Comparison of ENCODE assay signal across 13 mouse cellular contexts in genomic region chr17:12668478-12669362, GRCm38 (mm10). TPM values are rescaled to one million over a fixed set of nuclear protein-coding genes. Genes with fewer than 3 reads are reported as not detected.
A peak's percentile ranks its signal among the peaks of the same experiment; 100 is the strongest.
DNase-seq lines count a peak whose midpoint lies in the region; ATAC-seq and TF ChIP-seq lines count a peak whose summit lies in the region.
"Had no signal": no experiment of that assay in that cellular context is flagged by ENCODE, and none has a peak within 500 bp of the region (broad histone marks: within the 10 kb centered on the region; RNA-seq: fewer than 3 reads in every experiment).

No protein-coding gene starts in this region.

- H3K4me2 ChIP-seq in heart, embryonic 12.5 days: 0 out of 2 replicates have a peak overlapping the region, but pooled peaks have one; percentile 13
- no peak overlapping the region for H3K4me2 ChIP-seq in midbrain, embryonic 13.5 days (replicated peaks)
- H3K4me2 ChIP-seq in midbrain, postnatal 0 days (ENCODE audit: low read depth, low read length, poor library complexity, severe bottlenecking): no peak overlapping the region
- H3K4me2 ChIP-seq in liver, embryonic 15.5 days: no peak overlapping the region
- H3K4me2 ChIP-seq in forebrain, embryonic 11.5 days (ENCODE audit: low read depth, low read length, severe bottlenecking): no peak overlapping the region
- H3K4me2 ChIP-seq: midbrain, embryonic 12.5 days had no signal

- 8% methylated on average over 7 of the region's 7 CpGs for WGBS in heart, embryonic 12.5 days
- WGBS in midbrain, embryonic 13.5 days: 56% methylated on average over 7 of the region's 7 CpGs
- WGBS in midbrain, postnatal 0 days: 61% methylated on average over 7 of the region's 7 CpGs
- 12% methylated on average over 7 of the region's 7 CpGs for whole genome bisulfite sequencing in liver, embryonic 15.5 days (ENCODE audit: insufficient replicate concordance)
- 59% methylated on average over 7 of the region's 7 CpGs for WGBS in forebrain, embryonic 11.5 days

- DNase-seq in heart, adult 9 months (ENCODE audit: low spot score in 2 of 2): no peak
- no peak for DNase-seq in midbrain, postnatal 0 days (ENCODE audit: low spot score)
- DNase-seq in forebrain, embryonic 11.5 days (ENCODE audit: low spot score): no peak
- DNase-seq in left cerebral cortex, adult 18-20 months (ENCODE audit: low spot score in 2 of 2): no peak
- no peak for DNase-seq in left cerebral cortex, postnatal 25 days (ENCODE audit: low spot score in 2 of 2)
- DNase-seq: cerebellum, adult 18-20 months had no signal

- H3K4me3 ChIP-seq in heart, embryonic 12.5 days: no peak overlapping the region
- H3K4me3 ChIP-seq in midbrain, embryonic 13.5 days (replicated peaks): no peak overlapping the region
- H3K4me3 ChIP-seq in midbrain, postnatal 0 days (ENCODE audit: low read depth, low read length): no peak overlapping the region
- H3K4me3 ChIP-seq in liver, embryonic 15.5 days (replicated peaks): no peak overlapping the region
- H3K4me3 ChIP-seq in forebrain, embryonic 11.5 days (ENCODE audit: low read depth, low read length): no peak overlapping the region
- H3K4me3 ChIP-seq: forebrain, embryonic 10.5 days; midbrain, embryonic 12.5 days had no signal

- no peaks in the 10 kb centered on the region for H3K36me3 ChIP-seq in heart, embryonic 12.5 days
- H3K36me3 ChIP-seq in midbrain, embryonic 13.5 days: no peaks in the 10 kb centered on the region
- no peaks in the 10 kb centered on the region for H3K36me3 ChIP-seq in midbrain, postnatal 0 days (ENCODE audit: insufficient read depth, low read length)
- no peaks in the 10 kb centered on the region for H3K36me3 ChIP-seq in liver, embryonic 15.5 days (replicated peaks)
- H3K36me3 ChIP-seq in forebrain, embryonic 11.5 days (ENCODE audit: control insufficient read depth, insufficient read depth, low read length): no peaks in the 10 kb centered on the region
- H3K36me3 ChIP-seq: forebrain, embryonic 10.5 days; midbrain, embryonic 12.5 days had no signal

- peak overlapping the region; percentile 88 for H3K27ac ChIP-seq in heart, embryonic 12.5 days (ENCODE audit: poor library complexity, severe bottlenecking)
- peak overlapping the region; percentile 19; the same call in 1 of the 2 replicates for H3K27ac ChIP-seq in midbrain, embryonic 13.5 days
- H3K27ac ChIP-seq in midbrain, postnatal 0 days (ENCODE audit: low read depth, low read length): no peak overlapping the region
- peak overlapping the region; percentile 48; the same call in 1 of the 2 replicates for H3K27ac ChIP-seq in liver, embryonic 15.5 days (replicated peaks)
- H3K27ac ChIP-seq in forebrain, embryonic 11.5 days (ENCODE audit: low read depth, low read length): no peak overlapping the region
- H3K27ac ChIP-seq: midbrain, embryonic 12.5 days had no signal

- peak; percentile 87 for ATAC-seq in heart, embryonic 12.5 days (ENCODE audit: insufficient number of reproducible peaks, low FRiP score)
- no peak for ATAC-seq in midbrain, embryonic 13.5 days
- ATAC-seq in midbrain, postnatal 0 days (ENCODE audit: low FRiP score): no peak
- peak; percentile 76 for ATAC-seq in liver, embryonic 15.5 days (ENCODE audit: insufficient read depth)
- no peak for ATAC-seq in forebrain, embryonic 11.5 days (replicated peaks; ENCODE audit: low FRiP score)

- intact Hi-C loops in left cerebral cortex, postnatal 25 days (cut with DNase I): no loop called here

- TF ChIP-seq CTCF in midbrain, postnatal 0 days (IDR thresholded peaks at IDR 0.05): no peak

- no peaks in the 10 kb centered on the region for H3K27me3 ChIP-seq in heart, embryonic 12.5 days (replicated peaks)
- H3K27me3 ChIP-seq in midbrain, embryonic 13.5 days: no peaks in the 10 kb centered on the region
- no peaks in the 10 kb centered on the region for H3K27me3 ChIP-seq in midbrain, postnatal 0 days (ENCODE audit: insufficient read depth, low read length)
- H3K27me3 ChIP-seq in liver, embryonic 15.5 days: peaks cover 4% of the 10 kb centered on the region; the same call in 1 of the 2 replicates
- H3K27me3 ChIP-seq in forebrain, embryonic 11.5 days (ENCODE audit: control insufficient read depth, insufficient read depth, low read length): no peaks in the 10 kb centered on the region
- H3K27me3 ChIP-seq: midbrain, embryonic 12.5 days had no signal

- no peaks in the 10 kb centered on the region for H3K9me3 ChIP-seq in heart, embryonic 12.5 days (replicated peaks)
- no peaks in the 10 kb centered on the region for H3K9me3 ChIP-seq in midbrain, embryonic 13.5 days
- no peaks in the 10 kb centered on the region for H3K9me3 ChIP-seq in midbrain, postnatal 0 days (ENCODE audit: low read length)
- no peaks in the 10 kb centered on the region for H3K9me3 ChIP-seq in liver, embryonic 15.5 days (replicated peaks)
- H3K9me3 ChIP-seq in forebrain, embryonic 11.5 days (ENCODE audit: control insufficient read depth, low read length): no peaks in the 10 kb centered on the region
- H3K9me3 ChIP-seq: forebrain, embryonic 10.5 days; midbrain, embryonic 12.5 days had no signal

- no peak overlapping the region for H3K9ac ChIP-seq in heart, embryonic 12.5 days
- H3K9ac ChIP-seq in midbrain, embryonic 13.5 days (replicated peaks): no peak overlapping the region
- no peak overlapping the region for H3K9ac ChIP-seq in midbrain, postnatal 0 days (replicated peaks; ENCODE audit: low read length, poor library complexity, severe bottlenecking)
- H3K9ac ChIP-seq in liver, embryonic 15.5 days: no peak overlapping the region
- H3K9ac ChIP-seq in forebrain, embryonic 11.5 days (ENCODE audit: low read length): no peak overlapping the region
- H3K9ac ChIP-seq: midbrain, embryonic 12.5 days had no signal

- H3K4me1 ChIP-seq in heart, embryonic 12.5 days (replicated peaks): peaks cover 43% of the 10 kb centered on the region
- no peaks in the 10 kb centered on the region for H3K4me1 ChIP-seq in midbrain, embryonic 13.5 days (replicated peaks)
- H3K4me1 ChIP-seq in midbrain, postnatal 0 days (ENCODE audit: insufficient read depth, low read length): no peaks in the 10 kb centered on the region
- peaks cover 28% of the 10 kb centered on the region for H3K4me1 ChIP-seq in liver, embryonic 15.5 days (replicated peaks)
- no peaks in the 10 kb centered on the region for H3K4me1 ChIP-seq in forebrain, embryonic 11.5 days (replicated peaks; ENCODE audit: control insufficient read depth, insufficient read depth, low read length)
- H3K4me1 ChIP-seq: midbrain, embryonic 12.5 days had no signal

RNA-seq across cellular contexts. Expression of gene Slc22a1, which starts 6.9 kb away (rescaled TPM):
- polyA plus RNA-seq in heart, embryonic 12.5 days (2016; fragmentation: Nextera tagmentation; extraction: Ambion mirVana): 4.0 and 4.7 TPM in 2 replicates
- not detected in 2 replicates for polyA plus RNA-seq in midbrain, embryonic 13.5 days (2015; fragmentation: Nextera tagmentation; extraction: Ambion mirVana)
- total RNA-seq in midbrain, postnatal 0 days (2014; rRNA removed): not detected in 2 replicates
- polyA plus RNA-seq in midbrain, postnatal 0 days (2015; fragmentation: Nextera tagmentation; extraction: Ambion mirVana): not detected in 2 replicates
- polyA plus RNA-seq in liver, embryonic 15.5 days (2015; fragmentation: Nextera tagmentation; extraction: Ambion mirVana): 0.05 TPM in 1 of 2 replicates, not detected in the other
- not detected in 2 replicates for polyA plus RNA-seq in forebrain, embryonic 11.5 days (2014; fragmentation: Nextera tagmentation; extraction: Ambion mirVana)
- 1 to 10 TPM in 1 of 2 experiments, not detected in 1; 1.2 TPM for total RNA-seq in left cerebral cortex, adult 18-20 months (2021)
- total RNA-seq in left cerebral cortex, postnatal 25 days (2021): 1 to 10 TPM in 1 of 2 experiments, under 1 TPM in 1; 0.87 to 1.9 TPM
- polyA plus RNA-seq: forebrain, embryonic 10.5 days; hindbrain, embryonic 11.5 days; midbrain, embryonic 12.5 days; testis, adult 2 months had no signal

Comparison
In these comparisons a context has a peak if more than half of its experiments do, and no peak if none do; other contexts are left out.
1. H3K27ac ChIP-seq: peak in heart, embryonic 12.5 days (single experiment), midbrain, embryonic 13.5 days (single experiment) and liver, embryonic 15.5 days (single experiment); none in midbrain, postnatal 0 days (single experiment) and forebrain, embryonic 11.5 days (single experiment).
2. ATAC-seq: peak in heart, embryonic 12.5 days (single experiment) and liver, embryonic 15.5 days (single experiment); none in midbrain, embryonic 13.5 days (single experiment), midbrain, postnatal 0 days (single experiment) and forebrain, embryonic 11.5 days (single experiment).